Mouse (Mus musculus): ENCODE data around the gene Dcun1d4. TPM values are rescaled to one million over a fixed set of nuclear protein-coding genes. Genes with fewer than 3 reads are reported as not detected.

Dcun1d4 gene
- total RNA-seq, 2 experiments from 2014 or later, result 1.3 to 1.7 TPM

GRCm38 (mm10) chr5:73539848-73540510 lies 59.2 kb downstream of the Dcun1d4 start:
- ATAC-seq (replicated peaks; ENCODE audit: low FRiP score, poor library complexity, severe bottlenecking), result no peak

- no peak for ATAC-seq (replicated peaks; ENCODE audit: low FRiP score, poor library complexity, severe bottlenecking)
These were observed 59.7 kb downstream of the Dcun1d4 start for GRCm38 (mm10) chr5:73540511-73540871.

- ATAC-seq (replicated peaks; ENCODE audit: low FRiP score, poor library complexity, severe bottlenecking), result no peak
These were observed 63.4 kb downstream of the Dcun1d4 start for GRCm38 (mm10) chr5:73544111-73544753.

GRCm38 (mm10) chr5:73545641-73546040 lies 64.8 kb downstream of the Dcun1d4 start:
- ATAC-seq (replicated peaks; ENCODE audit: low FRiP score, poor library complexity, severe bottlenecking), result no peak

GRCm38 (mm10) chr5:73547252-73547651 lies 66.5 kb downstream of the Dcun1d4 start:
- ATAC-seq (replicated peaks; ENCODE audit: low FRiP score, poor library complexity, severe bottlenecking), result no peak

- no peak for ATAC-seq (replicated peaks; ENCODE audit: low FRiP score, poor library complexity, severe bottlenecking)
These were observed 67.4 kb downstream of the Dcun1d4 start for GRCm38 (mm10) chr5:73548237-73548636.

- no peak for ATAC-seq (replicated peaks; ENCODE audit: low FRiP score, poor library complexity, severe bottlenecking)
These were observed 68.0 kb downstream of the Dcun1d4 start for GRCm38 (mm10) chr5:73548838-73549237.

GRCm38 (mm10) chr5:73551836-73552235 lies 71.0 kb downstream of the Dcun1d4 start:
- no peak for ATAC-seq (replicated peaks; ENCODE audit: low FRiP score, poor library complexity, severe bottlenecking)

- no peak for ATAC-seq (replicated peaks; ENCODE audit: low FRiP score, poor library complexity, severe bottlenecking)
These were observed 73.1 kb downstream of the Dcun1d4 start for GRCm38 (mm10) chr5:73553903-73554302.

- no peak for ATAC-seq (replicated peaks; ENCODE audit: low FRiP score, poor library complexity, severe bottlenecking)
These were observed 74.5 kb downstream of the Dcun1d4 start for GRCm38 (mm10) chr5:73555096-73555852.

GRCm38 (mm10) chr5:73556733-73557425 lies 76.1 kb downstream of the Dcun1d4 start:
- ATAC-seq (replicated peaks; ENCODE audit: low FRiP score, poor library complexity, severe bottlenecking), result no peak

- no peak for ATAC-seq (replicated peaks; ENCODE audit: low FRiP score, poor library complexity, severe bottlenecking)
These were observed 78.0 kb downstream of the Dcun1d4 start for GRCm38 (mm10) chr5:73558756-73559155.

GRCm38 (mm10) chr5:73564038-73564437 lies 83.2 kb downstream of the Dcun1d4 start:
- no peak for ATAC-seq (replicated peaks; ENCODE audit: low FRiP score, poor library complexity, severe bottlenecking)

GRCm38 (mm10) chr5:73566119-73566518 lies 85.3 kb downstream of the Dcun1d4 start:
- ATAC-seq (replicated peaks; ENCODE audit: low FRiP score, poor library complexity, severe bottlenecking), result no peak

- ATAC-seq (replicated peaks; ENCODE audit: low FRiP score, poor library complexity, severe bottlenecking), result no peak
These were observed 86.1 kb downstream of the Dcun1d4 start for GRCm38 (mm10) chr5:73566892-73567291.

GRCm38 (mm10) chr5:73569181-73569580 lies 88.4 kb downstream of the Dcun1d4 start:
- no peak for ATAC-seq (replicated peaks; ENCODE audit: low FRiP score, poor library complexity, severe bottlenecking)

- ATAC-seq (replicated peaks; ENCODE audit: low FRiP score, poor library complexity, severe bottlenecking), result no peak
These were observed 90.8 kb downstream of the Dcun1d4 start for GRCm38 (mm10) chr5:73571395-73572156.

GRCm38 (mm10) chr5:73572846-73573245 lies 92.0 kb downstream of the Dcun1d4 start:
- ATAC-seq (replicated peaks; ENCODE audit: low FRiP score, poor library complexity, severe bottlenecking), result no peak

GRCm38 (mm10) chr5:73573789-73574188 lies 93.0 kb downstream of the Dcun1d4 start:
- ATAC-seq (replicated peaks; ENCODE audit: low FRiP score, poor library complexity, severe bottlenecking), result no peak

- no peak for ATAC-seq (replicated peaks; ENCODE audit: low FRiP score, poor library complexity, severe bottlenecking)
These were observed 93.8 kb downstream of the Dcun1d4 start for GRCm38 (mm10) chr5:73574616-73575015.
